Mouse (Mus musculus) common myeloid progenitor, adult 5-6 weeks (primary cell): ENCODE data around the gene Gm20772. TPM values are rescaled to one million over a fixed set of nuclear protein-coding genes. Genes with fewer than 3 reads are reported as not detected.
"Not testable (repeated sequence)": the region's sequence is repeated elsewhere in the genome, so short reads cannot be mapped to it uniquely, and the experiment has no call there.

ENCODE experiments used
- ATAC-seq: replicated peaks from 2 replicates; pipeline ENCODE4 v1.8.0; 2016; ENCODE audit warnings: low read depth, mild to moderate bottlenecking, moderate TSS enrichment, inconsistent platforms; ENCODE audit not compliant: poor library complexity, severe bottlenecking
- total RNA-seq: library from RNA; stranded (forward); fragments of 200-1000, 187-1606 nt; gene quantifications from 2 replicates; pipeline ENCODE4 v1.2.3, GENCODE M21; 2017

The Gm20772 gene
- not detected in 2 replicates for total RNA-seq

- ATAC-seq, result not testable (repeated sequence)
Observed at GRCm38 (mm10) chrY:17874441-17874840, at the start of gene Gm20772, which contains the start of gene Gm20831. Gm20772 (plus strand) TSS chrY:17874741. Gm20831 (plus strand) TSS chrY:17874741.

- ATAC-seq, result not testable (repeated sequence)
Observed at GRCm38 (mm10) chrY:17846166-17846565, 28.4 kb upstream of the Gm20772 start, which contains the start of gene Gm21904. Gm21904 (minus strand) TSS chrY:17846266.

Other genes with a start within 250 kb of the Gm20772 start
- gene Gm21904, start 28.5 kb upstream of the Gm20772 start, total RNA-seq, result not detected in 2 replicates
- not detected in 2 replicates for gene Gm20831, start within 50 bp of the Gm20772 start, total RNA-seq
- not detected in 2 replicates for gene Srsy, start 62.6 kb downstream of the Gm20772 start, total RNA-seq
- not detected in 2 replicates for gene Gm21764, start 187.1 kb downstream of the Gm20772 start, total RNA-seq
- not detected in 2 replicates for gene Ssty1, start 214.4 kb downstream of the Gm20772 start, total RNA-seq